Mouse (Mus musculus) heart, postnatal 10 days (tissue): ENCODE results near the gene Prdm15. TPM values are rescaled to one million over a fixed set of nuclear protein-coding genes. Genes with fewer than 3 reads are reported as not detected.

Experiments used
- DNase-seq, 2 experiments: peaks; one replicate each; pipeline ENCODE4 v3.0.0; 2021
- intact Hi-C: fragments of 180-260 bp; cut with DNase I; formaldehyde crosslinking; loops from one replicate; pipeline ENCODE4 v1.15.1; 2025
- total RNA-seq, 2 experiments: library from RNA; stranded (reverse); gene quantifications; 2 replicates each; pipeline ENCODE4 v1.2.3; 2021

Gene Prdm15
- total RNA-seq, 2 experiments from 2014 or later = 6.7 to 6.8 TPM

DNA sequence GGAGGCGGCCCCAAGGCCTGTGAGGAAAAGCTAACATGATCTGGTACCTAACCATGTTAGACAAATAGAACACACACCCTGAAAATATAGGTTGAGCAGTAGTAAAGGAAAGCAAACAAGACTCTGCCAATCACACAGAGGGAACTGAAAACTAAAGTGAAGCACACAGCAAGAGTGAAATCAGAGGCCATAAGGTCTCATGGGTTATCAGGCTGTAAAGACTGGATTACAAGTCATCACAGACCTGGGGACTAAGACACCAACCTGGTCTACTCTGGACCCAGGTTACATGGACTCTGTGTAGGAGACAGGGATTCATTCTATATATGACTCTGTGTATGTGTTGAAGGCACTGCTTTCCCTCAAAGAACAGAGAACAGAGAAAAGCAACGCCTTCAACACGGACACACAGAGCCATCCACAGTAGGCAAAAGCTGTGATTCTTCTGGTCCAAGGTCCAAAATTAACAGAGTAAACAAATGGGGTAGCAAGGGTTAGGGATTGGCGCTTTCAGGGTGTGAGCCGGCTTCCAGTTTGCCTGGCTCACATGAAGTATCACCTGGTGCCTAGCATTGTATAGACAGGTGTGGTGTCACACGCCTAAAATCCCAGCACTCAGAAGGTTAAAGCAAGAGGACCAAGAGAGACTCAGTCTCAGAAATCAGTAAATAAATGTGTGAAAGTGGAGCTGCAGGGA lies 28.2 kb downstream of the Prdm15 start:
- no peak for DNase-seq
- intact Hi-C loops = no loop called here

DNA sequence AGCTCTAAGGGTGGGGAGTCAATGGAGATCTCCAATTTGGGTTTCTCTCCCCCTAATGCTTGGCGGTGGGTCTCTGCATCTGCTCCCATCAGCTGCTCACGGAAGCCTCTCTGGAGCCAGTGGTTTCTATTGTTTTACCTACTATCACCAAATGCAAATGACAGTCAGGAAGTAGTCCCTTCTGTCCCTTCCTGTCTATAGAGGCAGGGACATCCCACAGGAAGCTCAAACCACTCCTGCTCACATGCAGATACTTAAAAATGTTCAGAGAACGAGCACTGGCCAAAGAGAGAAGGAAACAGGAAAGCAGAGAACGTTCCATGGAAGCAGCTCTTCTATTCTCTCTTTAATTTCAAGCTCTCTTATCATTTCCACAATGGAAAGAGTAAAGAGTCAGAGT lies 32.1 kb downstream of the Prdm15 start:
- DNase-seq = peak in 1 of 2 experiments; percentile 7
- intact Hi-C loops = no loop called here

DNA sequence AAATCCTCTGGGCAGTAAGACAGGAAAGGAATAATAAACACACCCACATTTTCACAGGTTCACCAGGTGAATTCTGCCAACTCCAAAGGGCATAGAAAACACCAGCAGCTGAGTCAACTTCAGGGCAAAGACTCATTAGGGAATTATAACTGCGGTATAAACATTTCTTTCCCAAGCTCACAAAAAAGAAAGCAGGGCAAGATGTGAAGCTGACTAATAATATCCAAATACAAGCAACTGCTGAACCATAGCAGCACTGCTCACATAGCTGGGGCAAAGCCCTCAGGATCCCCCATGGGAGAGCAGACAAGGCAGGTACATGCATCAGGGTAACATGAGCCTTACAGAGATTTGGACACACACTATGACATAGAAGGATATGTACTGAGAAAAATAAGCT lies 34.2 kb downstream of the Prdm15 start:
- no peak for DNase-seq
- intact Hi-C loops = no loop called here

DNA sequence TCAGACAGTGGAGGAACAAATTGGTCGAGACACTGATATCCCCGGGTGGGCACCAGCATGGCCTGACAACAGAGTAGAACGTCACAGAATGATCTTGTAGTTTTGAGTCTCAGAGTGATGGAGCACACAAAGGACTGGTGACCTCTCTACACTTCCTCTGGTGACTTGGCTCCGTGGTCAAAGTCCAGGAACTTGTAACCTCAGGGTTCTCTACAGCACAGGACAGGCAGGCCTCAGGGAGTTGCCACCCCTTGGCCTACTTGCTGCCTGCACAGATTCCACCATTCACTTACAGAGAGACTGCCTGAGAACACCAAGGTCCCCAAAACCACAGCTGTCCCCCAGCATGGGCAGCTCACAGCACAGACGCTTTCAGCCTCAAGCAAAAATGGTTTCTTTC lies 36.4 kb downstream of the Prdm15 start:
- no peak for DNase-seq
- intact Hi-C loops = no loop called here

DNA sequence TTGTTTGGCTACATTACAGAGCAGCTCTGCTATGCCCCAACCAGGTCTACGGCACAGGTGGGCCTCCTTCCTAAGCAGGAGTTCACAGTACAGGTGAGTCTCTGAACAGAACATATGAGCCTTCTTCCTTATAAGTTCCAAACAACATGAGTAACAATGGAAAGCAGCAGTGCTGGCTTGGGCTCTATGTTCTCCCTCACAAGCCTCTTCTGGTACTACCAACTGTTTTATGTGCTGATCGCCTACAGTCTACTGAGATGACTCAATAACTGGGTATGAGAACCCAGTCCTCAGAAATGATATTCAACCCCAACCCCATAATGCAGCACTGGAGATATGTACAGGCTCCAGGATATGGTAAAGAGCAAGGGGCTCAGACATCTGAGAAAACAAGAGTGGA lies 37.6 kb downstream of the Prdm15 start:
- no peak for DNase-seq
- intact Hi-C loops = no loop called here

DNA sequence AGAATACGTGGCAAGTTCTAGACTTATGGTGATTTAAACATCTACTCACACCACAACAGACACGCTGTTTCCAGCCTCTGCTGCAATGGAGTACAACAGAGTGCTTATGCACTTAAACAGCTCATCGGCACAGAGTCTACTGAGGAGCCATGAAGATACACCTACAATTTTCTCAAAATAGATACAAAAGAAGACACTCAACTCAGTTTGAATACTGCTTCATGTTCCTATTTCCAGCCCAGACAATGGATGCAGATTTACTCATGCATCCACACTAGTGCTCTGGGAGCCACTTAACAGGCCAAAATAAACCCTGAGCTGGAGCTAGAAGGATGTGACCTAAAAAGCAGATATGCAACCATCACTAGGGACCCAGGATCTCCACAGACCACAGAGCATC lies 42.8 kb downstream of the Prdm15 start:
- intact Hi-C loops = loop anchor here (5.0 kb wide), 1 partner anchor 43 kb away; the partner anchor contains the start of gene Prdm15
- DNase-seq = no peak

DNA sequence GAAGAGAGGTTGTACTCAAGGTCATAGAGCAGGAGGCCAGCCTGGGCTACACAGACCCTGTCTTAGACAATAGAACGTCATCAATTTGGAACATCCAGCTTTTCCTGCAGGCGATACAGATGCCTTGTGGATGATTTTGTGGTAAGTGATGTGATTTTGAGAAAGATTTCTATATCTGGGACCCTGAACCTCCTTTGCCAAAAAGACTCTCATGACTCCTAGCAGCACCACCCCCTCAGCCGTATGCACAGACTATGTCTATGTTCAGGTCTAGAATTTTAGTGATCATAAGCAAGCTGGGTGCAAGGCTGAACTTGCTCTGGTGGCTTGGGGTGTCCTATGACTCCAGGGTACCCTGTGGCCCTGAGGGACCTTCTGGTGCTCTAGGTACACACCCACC lies 46.0 kb downstream of the Prdm15 start:
- intact Hi-C loops = loop anchor here (1.0 to 5.0 kb wide), 2 partner anchors 47 to 74 kb away; partner anchors contain the start of gene Prdm15
- DNase-seq = no peak

DNA sequence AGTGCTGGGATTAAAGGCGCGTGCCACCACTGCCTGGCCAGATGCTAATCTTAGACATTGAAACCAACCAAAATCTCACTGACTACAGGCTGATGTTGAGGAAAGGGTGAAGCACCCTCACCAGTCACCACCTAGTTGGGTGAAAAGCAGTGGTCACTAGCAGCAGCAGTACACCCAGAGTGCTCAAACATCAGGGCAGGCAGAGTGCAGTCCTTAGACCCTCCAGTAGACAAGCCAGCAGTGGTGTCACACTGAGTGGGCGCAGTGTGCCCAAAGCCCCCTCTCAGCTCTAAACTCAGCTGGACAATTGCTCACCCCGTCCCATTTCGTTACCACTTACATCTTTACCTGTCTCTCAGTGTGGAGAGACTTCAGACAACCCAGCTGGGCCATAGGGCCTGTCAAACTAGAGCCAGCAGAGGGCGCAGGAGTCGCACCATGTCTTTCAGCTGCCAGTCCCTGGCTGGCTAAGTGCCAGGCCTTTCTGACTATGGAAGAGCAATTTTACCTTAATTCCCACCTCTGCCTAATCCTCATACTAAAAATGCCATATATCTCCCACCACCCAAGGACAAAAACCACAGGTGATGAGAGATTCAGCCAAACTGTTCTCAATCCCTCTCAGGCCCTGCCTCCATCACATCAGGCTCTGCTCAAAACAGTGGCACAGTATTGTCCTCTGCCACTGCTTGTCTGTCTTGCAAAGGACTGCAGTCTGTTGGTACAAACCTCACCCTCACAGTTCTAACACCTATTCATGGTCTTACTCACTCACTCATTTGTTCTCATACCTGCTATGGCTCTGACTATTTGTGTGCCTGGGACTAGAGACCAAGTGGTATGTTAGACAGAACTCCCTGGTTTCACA lies 46.7 kb downstream of the Prdm15 start:
- intact Hi-C loops = loop anchor here (1.0 to 5.0 kb wide), 2 partner anchors 47 to 74 kb away; partner anchors contain the start of gene Prdm15
- peak; percentile 75 to 86 for DNase-seq

DNA sequence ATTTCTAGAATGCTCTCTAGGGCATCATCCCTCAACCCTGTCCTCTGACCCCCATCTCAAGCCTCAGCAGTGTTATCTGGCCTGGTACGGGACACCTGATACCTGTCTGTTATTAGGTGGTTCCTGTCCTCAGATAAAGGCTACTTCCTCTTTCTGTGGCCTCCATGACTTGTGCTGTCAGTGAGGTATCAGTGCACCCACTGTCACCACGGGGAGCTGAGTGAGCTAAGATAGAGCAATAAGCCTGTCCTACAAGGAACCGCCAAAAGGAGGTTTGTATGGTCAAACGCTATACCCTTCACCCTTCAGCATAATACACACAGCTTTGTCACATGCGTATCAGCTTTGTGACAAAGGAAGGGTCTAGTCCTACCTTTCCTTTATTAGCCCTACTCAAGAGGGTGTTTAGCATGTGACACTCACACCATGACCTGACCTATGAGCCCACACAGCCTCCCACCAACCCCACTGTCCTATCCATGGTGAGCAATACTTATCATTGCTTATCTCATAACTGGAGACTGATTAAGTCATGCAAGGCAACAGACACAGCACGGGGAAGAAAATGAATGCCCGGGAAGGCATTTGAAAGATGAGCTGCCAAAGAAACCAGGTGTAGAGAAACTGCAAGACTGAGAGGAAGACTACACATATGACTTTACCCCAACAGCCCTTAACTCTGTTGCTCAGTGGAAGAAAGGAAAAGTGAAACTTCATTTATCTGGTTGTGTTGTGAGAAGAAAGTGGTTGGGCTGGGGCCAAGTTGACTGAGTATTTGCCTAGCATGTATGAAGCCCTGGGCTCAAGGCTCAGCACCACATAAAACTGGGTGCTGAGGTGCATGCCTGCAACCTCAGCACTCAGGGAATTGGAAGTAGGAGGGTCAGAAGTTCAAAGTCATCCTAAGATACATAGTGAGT lies 53.4 kb downstream of the Prdm15 start:
- DNase-seq = no peak
- intact Hi-C loops = no loop called here

DNA sequence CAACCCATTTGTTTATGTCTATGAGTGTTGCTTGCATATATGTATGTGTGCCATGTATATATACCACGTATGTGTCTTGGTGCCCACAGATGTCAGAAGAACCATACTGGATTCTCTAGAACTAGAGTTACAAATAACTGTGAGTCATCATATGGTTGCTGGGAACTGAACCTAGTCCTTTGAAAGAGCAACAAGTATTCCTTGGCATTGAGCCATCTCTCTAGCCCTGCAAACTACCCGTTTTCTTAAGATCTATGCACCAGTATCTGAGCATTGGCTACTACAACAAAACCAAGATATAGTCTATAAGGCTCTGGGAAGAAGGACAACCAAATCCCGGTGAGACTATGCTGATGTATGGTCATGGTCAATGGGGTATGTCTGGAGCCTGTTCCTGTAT lies 54.4 kb downstream of the Prdm15 start:
- no peak for DNase-seq
- intact Hi-C loops = no loop called here

DNA sequence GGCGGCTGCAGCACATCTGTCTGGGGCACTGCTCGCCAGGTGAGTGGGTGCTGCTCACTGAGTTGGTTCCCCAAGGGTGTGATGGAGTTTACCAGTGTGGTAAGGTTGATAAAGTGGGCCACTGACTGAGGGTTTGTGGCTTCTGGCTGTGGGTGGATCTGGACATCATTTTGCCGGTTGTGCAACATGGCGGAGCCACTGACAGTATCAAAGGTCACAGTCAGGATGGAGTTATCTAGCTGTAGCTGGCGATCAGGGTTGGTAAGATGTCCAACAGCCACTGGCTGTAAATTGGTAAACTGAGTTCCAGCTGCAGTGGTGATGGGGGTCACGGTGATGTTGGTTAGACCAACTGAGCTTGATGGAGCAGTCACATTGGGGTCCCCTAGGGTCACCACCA lies 57.4 kb downstream of the Prdm15 start:
- no peak for DNase-seq
- intact Hi-C loops = no loop called here

DNA sequence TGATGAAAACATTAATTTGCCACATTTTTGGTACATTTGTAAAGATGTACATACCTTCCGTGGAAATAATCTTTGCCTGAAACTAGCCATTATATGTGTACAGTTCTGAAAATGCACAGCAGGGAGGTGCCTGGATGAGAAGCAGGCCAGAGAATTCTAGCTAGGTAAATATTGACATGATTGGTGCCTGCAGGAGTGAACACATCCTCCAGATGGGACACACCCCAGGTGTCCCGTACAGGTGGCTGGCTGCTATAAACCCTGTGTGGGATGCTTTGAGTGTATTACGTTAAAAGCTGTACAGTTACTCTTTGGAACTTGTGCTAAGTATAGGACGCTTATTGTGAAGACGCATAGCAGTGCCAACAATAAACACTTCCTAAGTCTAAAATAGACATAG lies 68.6 kb downstream of the Prdm15 start:
- intact Hi-C loops = loop anchor here (5.0 kb wide), 1 partner anchor 261 kb away; no protein-coding TSS in a partner anchor
- DNase-seq = no peak

DNA sequence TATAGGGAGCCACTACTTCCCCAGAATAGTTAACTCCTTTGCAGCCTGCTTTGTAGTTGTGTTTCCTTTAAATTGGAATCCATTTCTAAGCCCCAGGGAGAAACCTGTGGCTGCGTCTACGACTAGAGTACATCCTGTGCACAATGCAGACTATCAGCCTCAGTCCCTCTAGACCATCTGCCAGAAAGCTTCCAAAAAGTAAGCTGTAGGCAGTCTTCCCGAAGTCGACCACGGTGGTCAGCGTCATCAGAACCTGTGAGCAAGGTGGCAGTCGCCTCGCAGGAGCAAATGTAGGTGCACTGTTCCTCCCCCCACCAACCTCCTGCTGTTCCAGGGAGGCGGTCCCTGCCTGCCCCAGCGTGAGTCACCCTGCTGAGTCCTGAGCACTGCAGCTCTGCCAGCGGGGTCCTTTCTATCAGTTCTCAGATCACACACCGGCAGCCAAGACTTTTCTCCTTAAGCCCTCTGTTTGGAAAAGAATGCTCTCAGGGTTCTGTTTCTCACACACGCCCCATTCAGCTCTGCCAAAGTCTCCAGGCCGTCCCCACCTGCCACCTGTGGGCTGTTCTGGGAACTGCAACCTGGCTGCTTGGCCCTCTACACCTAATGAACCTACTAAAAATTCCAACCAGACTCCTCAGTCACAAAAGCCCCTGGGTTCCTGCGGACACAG lies 73.2 kb downstream of the Prdm15 start:
- intact Hi-C loops = loop anchor here (5.0 kb wide), 1 partner anchor 106 kb away; no protein-coding TSS in a partner anchor
- peak; percentile 79 to 90 for DNase-seq

DNA sequence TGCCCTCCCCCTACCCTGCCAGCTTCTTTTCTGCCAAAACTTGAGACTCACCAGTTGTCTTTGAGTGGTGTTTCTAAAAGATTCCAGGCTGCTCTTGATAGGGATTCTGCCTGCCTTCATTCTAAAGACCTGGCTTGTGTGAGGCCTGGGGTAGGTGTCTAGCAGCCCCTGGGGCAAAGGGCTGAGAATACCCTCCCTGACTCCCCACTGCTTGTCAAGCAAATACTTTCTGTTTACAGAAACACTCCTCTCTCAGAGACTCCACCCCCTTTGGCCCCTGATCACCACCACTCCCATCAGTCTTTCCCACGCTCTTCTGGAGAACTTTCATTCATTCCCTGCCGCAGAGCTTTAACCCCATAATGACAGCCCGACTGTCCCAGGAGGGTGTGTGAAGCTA lies 85.1 kb downstream of the Prdm15 start:
- no peak for DNase-seq
- intact Hi-C loops = loop anchor here (5.0 kb wide), 1 partner anchor 454 kb away; no protein-coding TSS in a partner anchor

DNA sequence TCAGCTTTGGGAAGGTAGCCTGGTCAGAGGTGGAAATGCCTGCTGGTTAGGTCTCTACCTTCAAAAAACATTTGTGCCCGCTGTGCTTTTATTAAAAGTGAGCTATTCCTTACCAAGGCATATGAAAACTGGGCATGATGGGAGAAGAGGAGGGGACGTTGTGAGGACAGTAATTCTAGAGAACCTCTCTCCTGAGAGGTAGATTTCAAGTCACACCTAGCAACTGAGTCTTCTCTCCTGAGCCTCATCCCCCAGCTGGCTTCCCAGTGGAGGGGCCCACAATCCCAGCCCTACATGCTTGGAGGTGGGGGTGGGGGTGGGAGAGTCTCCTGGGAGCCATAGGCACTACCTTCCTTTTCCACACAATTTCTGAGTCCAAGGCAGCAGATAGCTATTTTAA lies 87.0 kb downstream of the Prdm15 start:
- no peak for DNase-seq
- intact Hi-C loops = loop anchor here (5.0 kb wide), 1 partner anchor 452 kb away; no protein-coding TSS in a partner anchor

DNA sequence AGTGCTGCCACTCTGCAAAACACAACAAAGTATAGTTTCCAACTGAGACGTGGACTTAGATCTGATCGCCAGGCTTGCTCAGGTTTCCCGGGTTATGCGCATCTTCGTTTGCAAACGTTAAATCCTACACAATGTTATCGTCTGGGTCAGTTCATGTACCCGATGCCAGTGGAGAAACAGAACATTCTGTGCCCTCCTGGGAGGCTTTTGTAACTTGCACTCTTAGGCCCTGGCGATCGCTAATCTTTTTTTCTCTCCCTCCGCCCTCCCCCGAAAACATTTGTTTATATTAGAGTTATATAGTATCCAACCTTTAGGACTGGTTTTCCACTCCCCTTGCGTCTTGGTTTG lies 87.7 kb downstream of the Prdm15 start:
- intact Hi-C loops = no loop called here
- no peak for DNase-seq

DNA sequence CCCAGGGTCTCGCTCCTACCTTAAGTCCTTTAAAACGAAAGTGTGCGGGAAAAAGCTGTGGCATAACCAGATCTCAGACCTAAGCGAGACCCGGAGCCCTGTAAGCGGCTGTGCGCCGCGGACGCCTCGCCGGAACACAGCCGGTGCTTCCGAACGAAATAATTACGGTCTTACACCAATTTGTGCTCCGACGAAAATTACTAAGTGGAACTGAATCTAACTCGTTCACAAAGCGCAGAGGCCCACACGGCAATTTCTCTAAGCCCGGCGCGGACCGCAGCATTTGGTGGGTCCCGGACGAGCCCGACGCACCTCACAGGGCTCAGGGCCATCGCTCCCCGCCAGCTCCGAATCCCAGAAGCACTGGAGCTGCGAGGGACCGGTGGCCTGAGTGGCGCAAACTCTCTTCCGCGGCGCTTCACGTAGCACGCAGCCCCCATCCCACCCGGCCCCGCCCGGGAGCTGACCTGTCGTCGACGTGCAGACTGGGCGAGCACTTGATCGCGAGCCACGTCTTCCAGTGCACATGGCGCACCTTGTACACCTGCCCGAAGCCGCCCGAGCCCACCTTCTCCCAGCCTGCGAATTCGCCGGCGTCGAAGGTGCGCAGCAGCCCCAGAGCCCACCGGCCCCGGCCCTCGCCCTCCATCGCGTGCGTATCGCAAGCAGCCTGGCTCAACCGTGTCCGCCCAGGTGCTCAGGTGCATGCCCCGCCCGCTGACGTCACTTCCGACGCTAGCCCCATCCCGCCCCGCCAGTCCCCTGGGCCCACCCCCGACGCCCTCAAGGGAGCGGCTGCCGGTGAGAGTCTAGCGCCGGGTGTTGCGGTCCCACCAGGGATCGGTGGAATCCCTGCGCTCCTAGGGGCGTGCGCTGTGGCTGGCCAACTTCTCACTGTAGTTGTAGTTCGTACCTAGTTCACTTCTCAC lies 88.3 kb downstream of the Prdm15 start, which contains the start of gene Ripk4:
TSS of gene Ripk4 (minus strand) at position 727 of the 929 bp plus-strand sequence.
- intact Hi-C loops = no loop called here
- peak in 1 of 2 experiments; percentile 18 for DNase-seq

DNA sequence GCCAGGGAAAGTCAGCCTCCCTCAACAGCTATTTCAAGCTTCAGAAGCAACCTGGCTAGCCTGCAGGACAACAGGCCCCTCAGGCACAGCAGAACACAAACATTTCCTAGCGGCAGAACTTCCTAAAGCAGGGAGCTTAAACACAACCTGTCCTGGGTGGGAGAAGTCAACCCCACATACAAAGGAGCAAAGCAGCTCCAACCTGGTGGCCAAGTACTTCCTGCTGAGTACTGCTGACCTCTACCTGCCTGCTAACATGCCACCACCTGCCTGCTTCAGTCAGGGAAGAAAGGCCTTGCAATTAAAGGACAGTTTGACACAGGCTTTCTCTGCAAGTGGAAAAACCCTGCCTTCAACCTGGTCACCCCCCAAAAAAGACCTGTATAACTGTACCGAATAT lies 89.9 kb downstream of the Prdm15 start:
- intact Hi-C loops = no loop called here
- no peak for DNase-seq

DNA sequence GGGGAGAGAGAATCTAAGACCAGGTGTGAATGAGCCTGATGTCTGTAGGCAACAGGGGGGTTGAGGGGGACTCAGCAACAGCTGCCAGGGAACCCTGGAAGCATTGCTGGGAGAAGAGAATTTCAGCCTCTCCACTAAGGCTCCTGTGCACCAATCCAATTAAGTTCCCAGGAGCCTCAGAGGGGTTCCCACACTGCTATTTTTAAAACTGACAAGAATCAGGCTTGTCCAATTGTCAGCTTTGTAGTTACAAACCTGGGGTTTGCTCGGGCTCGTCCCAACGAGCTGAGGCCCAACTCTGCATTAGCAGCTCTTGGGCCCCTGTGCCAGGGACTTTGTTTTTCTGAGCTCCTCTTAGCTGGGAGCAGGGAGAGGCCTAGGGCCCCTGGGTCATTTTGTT lies 92.0 kb downstream of the Prdm15 start:
- intact Hi-C loops = no loop called here
- no peak for DNase-seq
